Mouse (Mus musculus) lung, embryonic 16.5 days (tissue): Measurements from ENCODE around the gene Rpusd4. TPM values are rescaled to one million over a fixed set of nuclear protein-coding genes. Genes with fewer than 3 reads are reported as not detected.

Experiments
- ATAC-seq: fragments of 200-750 bp; cut with Nextera tagmentation; 2 replicates; pipeline ENCODE4 v1.8.0; 2017; ENCODE audit warnings: low read depth, mild to moderate bottlenecking, moderate library complexity
- H3K27ac ChIP-seq: fragments of 300-500 bp; sonication (generic); 2 replicates; pipeline ENCODE4 v1.5.1; 2014; ENCODE audit warnings: mild to moderate bottlenecking, control low read depth, low read length
- H3K27me3 ChIP-seq: fragments of 300-500 bp; sonication (generic); 2 replicates; pipeline ENCODE4 v1.6.1; 2014; ENCODE audit warnings: low read depth, low read length, mixed read lengths; ENCODE audit not compliant: control insufficient read depth, insufficient read depth
- H3K36me3 ChIP-seq: fragments of 300-500 bp; sonication (generic); 2 replicates; pipeline ENCODE4 v1.6.1; 2014; ENCODE audit warnings: low read length; ENCODE audit not compliant: control insufficient read depth, insufficient read depth
- H3K4me1 ChIP-seq: fragments of 300-500 bp; sonication (generic); replicated peaks from 2 replicates; pipeline ENCODE4 v1.6.1; 2014; ENCODE audit warnings: low read length, mixed read lengths; ENCODE audit not compliant: control insufficient read depth, insufficient read depth
- H3K4me2 ChIP-seq: fragments of 300-500 bp; sonication (generic); 2 replicates; pipeline ENCODE4 v1.6.1; 2014; ENCODE audit warnings: low read depth, low read length, control low read depth
- H3K4me3 ChIP-seq: fragments of 300-500 bp; sonication (generic); 2 replicates; pipeline ENCODE4 v1.5.1; 2014; ENCODE audit warnings: mild to moderate bottlenecking, low read length, control low read depth
- H3K9ac ChIP-seq: fragments of 300-500 bp; sonication (generic); 2 replicates; pipeline ENCODE4 v1.6.1; 2014; ENCODE audit warnings: low read length, control low read depth
- H3K9me3 ChIP-seq: fragments of 300-500 bp; sonication (generic); 2 replicates; pipeline ENCODE4 v1.6.1; 2016; ENCODE audit warnings: low read length; ENCODE audit not compliant: control insufficient read depth
- WGBS: fragments of 180-500 bp; shearing (Covaris S2); extraction: QIAGEN DNeasy Blood & Tissue Kit; methylation state at CpG from one replicate; pipeline ENCODE4 v1.1.7; 2014; 5-methylcytosine and 5-hydroxymethylcytosine counted together
- polyA plus RNA-seq: library from polyadenylated mRNA; unstranded; fragments of >200 nt; fragmentation: Nextera tagmentation; extraction: Ambion mirVana; gene quantifications from 2 replicates; pipeline ENCODE4 v1.2.1, GENCODE M21; 2015

Rpusd4 gene
- polyA plus RNA-seq, 1 experiment from 2014 or later = 25.5 TPM

GRCm38 (mm10) chr9:35302172-35302571 is 34.5 kb downstream of the Rpusd4 start:
- Histone ChIP-seq H3K36me3 (no peaks in the 10 kb centered on the region), H3K4me1 (no peaks in the 10 kb centered on the region), H3K27ac (no peak overlapping the region), H3K27me3 (no peaks in the 10 kb centered on the region), H3K4me3 (no peak overlapping the region), H3K9me3 (no peaks in the 10 kb centered on the region), H3K4me2 (no peak overlapping the region), H3K9ac (no peak overlapping the region)
- WGBS = 90% methylated on average over 3 of the region's 3 CpGs
- no peak for ATAC-seq

GRCm38 (mm10) chr9:35307461-35307860 is 39.8 kb downstream of the Rpusd4 start:
- Histone ChIP-seq H3K4me1 (no peaks in the 10 kb centered on the region), H3K4me3 (no peak overlapping the region), H3K36me3 (no peaks in the 10 kb centered on the region), H3K4me2 (no peak overlapping the region), H3K27ac (no peak overlapping the region), H3K9ac (no peak overlapping the region), H3K9me3 (no peaks in the 10 kb centered on the region), H3K27me3 (no peaks in the 10 kb centered on the region)
- ATAC-seq = no peak
- WGBS = 63% methylated on average over 7 of the region's 7 CpGs

DNA sequence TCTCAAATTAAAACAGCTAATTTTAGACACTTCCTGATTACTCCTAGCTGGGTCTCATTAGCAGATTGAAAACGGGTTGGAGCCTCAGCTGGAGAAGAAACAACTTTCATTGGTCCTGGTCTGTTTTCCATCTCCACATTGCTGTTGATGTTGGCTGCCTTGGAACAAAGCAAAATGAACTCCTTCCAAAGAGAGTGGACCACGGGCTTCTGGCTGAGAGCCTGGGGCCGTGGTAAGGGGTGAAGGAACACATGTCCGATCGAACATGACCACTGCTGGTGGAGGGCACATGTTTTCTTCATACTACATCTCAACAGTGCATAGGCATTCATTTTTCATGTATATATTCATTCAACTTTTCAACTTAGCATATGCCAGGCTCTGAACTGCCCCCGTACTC is 42.7 kb downstream of the Rpusd4 start:
- Histone ChIP-seq H3K36me3 (no peaks in the 10 kb centered on the region), H3K9ac (no peak overlapping the region), H3K9me3 (no peaks in the 10 kb centered on the region), H3K4me1 (0 out of 2 replicates have a peak, but pooled peaks cover 5% of the 10 kb centered on the region), H3K4me3 (no peak overlapping the region), H3K27me3 (no peaks in the 10 kb centered on the region), H3K27ac (no peak overlapping the region), H3K4me2 (no peak overlapping the region)
- no peak for ATAC-seq
- 82% methylated on average over 6 of the region's 6 CpGs for WGBS

DNA sequence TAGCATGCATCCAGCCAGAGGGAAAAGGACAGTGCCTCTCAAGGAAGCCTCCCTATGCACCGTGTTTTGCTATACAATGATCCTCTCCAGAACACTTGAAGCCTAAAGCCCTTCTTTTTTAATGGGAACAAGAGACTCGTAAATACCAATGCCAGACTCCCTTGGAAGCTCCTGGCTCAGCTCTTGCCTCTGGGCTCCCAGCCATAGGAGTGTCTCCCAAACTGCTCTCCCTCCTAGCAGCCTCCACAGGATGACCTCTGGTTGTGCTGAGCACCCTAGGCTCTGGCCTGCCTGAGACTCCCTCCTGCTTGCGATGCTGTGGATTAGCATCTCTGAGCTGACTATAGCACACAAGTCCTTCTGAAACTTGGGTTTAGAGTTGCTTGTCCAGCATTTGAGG is 44.9 kb downstream of the Rpusd4 start:
- H3K4me2 ChIP-seq = no peak overlapping the region
- peaks cover 5% of the 10 kb centered on the region; the same call in 1 of the 2 replicates for H3K4me1 ChIP-seq
- H3K27me3 ChIP-seq = no peaks in the 10 kb centered on the region
- H3K9me3 ChIP-seq = no peaks in the 10 kb centered on the region
- no peak overlapping the region for H3K9ac ChIP-seq
- no peak overlapping the region for H3K27ac ChIP-seq
- ATAC-seq = no peak
- 58% methylated on average over 3 of the region's 3 CpGs for WGBS
- no peak overlapping the region for H3K4me3 ChIP-seq
- no peaks in the 10 kb centered on the region for H3K36me3 ChIP-seq

DNA sequence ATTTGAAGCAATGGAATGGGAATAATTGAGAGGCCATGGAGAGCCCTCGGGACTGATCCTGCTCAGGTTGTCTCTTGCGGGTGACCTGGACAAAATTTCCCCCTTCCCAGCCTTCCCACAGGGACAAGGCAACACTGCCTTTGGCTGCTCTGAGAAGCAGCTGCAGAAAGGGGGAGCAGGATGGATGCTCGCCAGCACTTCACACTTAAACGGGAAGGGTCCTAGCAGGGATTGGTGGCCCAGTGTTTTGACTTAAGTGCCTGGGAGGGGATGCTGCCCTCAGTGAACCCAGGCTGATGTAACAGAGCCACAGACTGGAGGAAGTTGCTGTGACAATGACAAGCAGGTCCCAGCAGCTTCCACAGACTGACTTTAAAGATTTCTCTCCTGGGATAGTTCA is 45.9 kb downstream of the Rpusd4 start:
- Histone ChIP-seq H3K9ac (no peak overlapping the region), H3K27ac (no peak overlapping the region), H3K9me3 (no peaks in the 10 kb centered on the region), H3K36me3 (no peaks in the 10 kb centered on the region), H3K4me3 (no peak overlapping the region), H3K27me3 (no peaks in the 10 kb centered on the region), H3K4me1 (peaks cover 5% of the 10 kb centered on the region), H3K4me2 (no peak overlapping the region)
- WGBS = 24% methylated on average over 4 of the region's 4 CpGs
- no peak for ATAC-seq

DNA sequence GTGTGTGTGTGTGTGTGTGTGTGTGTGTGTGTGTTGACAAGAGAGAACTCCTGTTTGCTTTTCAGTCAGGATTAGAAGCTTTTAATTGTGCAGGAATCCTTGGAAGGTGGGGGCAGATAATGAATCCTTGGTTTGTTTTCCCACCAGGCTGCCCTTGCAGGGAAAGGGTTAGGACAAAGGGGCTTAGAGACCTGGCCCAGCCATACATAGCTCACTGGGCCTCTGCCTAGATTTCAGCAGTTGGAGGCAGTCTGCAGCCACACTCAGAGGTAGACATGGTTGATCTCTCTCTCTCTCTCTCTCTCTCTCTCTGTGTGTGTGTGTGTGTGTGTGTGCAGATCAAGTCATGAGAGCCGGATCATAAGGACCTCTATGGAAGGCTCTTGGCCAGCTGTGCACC is 46.6 kb downstream of the Rpusd4 start:
- no peak for ATAC-seq
- no peaks in the 10 kb centered on the region for H3K27me3 ChIP-seq
- H3K4me2 ChIP-seq = no peak overlapping the region
- no peak overlapping the region for H3K4me3 ChIP-seq
- H3K27ac ChIP-seq = no peak overlapping the region
- peaks cover 5% of the 10 kb centered on the region for H3K4me1 ChIP-seq
- 70% methylated on average over 1 of the region's 1 CpGs for WGBS
- no peak overlapping the region for H3K9ac ChIP-seq
- H3K36me3 ChIP-seq = no peaks in the 10 kb centered on the region
- no peaks in the 10 kb centered on the region for H3K9me3 ChIP-seq

GRCm38 (mm10) chr9:35316771-35317211 is 49.1 kb downstream of the Rpusd4 start:
- no peak overlapping the region for H3K4me2 ChIP-seq
- no peaks in the 10 kb centered on the region for H3K36me3 ChIP-seq
- H3K4me1 ChIP-seq = peaks cover 5% of the 10 kb centered on the region
- WGBS = 58% methylated on average over 3 of the region's 3 CpGs
- no peak overlapping the region for H3K9ac ChIP-seq
- no peaks in the 10 kb centered on the region for H3K27me3 ChIP-seq
- ATAC-seq = no peak
- H3K9me3 ChIP-seq = no peaks in the 10 kb centered on the region
- no peak overlapping the region for H3K27ac ChIP-seq
- no peak overlapping the region for H3K4me3 ChIP-seq

- WGBS = 41% methylated on average over 9 of the region's 9 CpGs
- H3K4me3 ChIP-seq = no peak overlapping the region
- no peak overlapping the region for H3K27ac ChIP-seq
- no peak overlapping the region for H3K9ac ChIP-seq
- H3K9me3 ChIP-seq = no peaks in the 10 kb centered on the region
- no peaks in the 10 kb centered on the region for H3K36me3 ChIP-seq
- no peak overlapping the region for H3K4me2 ChIP-seq
- ATAC-seq = peak; percentile 64
- H3K4me1 ChIP-seq = peaks cover 5% of the 10 kb centered on the region
- H3K27me3 ChIP-seq = no peaks in the 10 kb centered on the region
Measured at GRCm38 (mm10) chr9:35317233-35317980, 49.7 kb downstream of the Rpusd4 start.

- H3K4me2 ChIP-seq = no peak overlapping the region
- H3K27me3 ChIP-seq = no peaks in the 10 kb centered on the region
- WGBS = 22% methylated on average over 9 of the region's 9 CpGs
- no peak overlapping the region for H3K27ac ChIP-seq
- H3K9ac ChIP-seq = no peak overlapping the region
- H3K4me3 ChIP-seq = no peak overlapping the region
- no peaks in the 10 kb centered on the region for H3K9me3 ChIP-seq
- no peak for ATAC-seq
- H3K36me3 ChIP-seq = no peaks in the 10 kb centered on the region
- H3K4me1 ChIP-seq = peaks cover 1% of the 10 kb centered on the region
Measured at GRCm38 (mm10) chr9:35318537-35319172, 51.0 kb downstream of the Rpusd4 start.
